Mouse (Mus musculus) embryo, embryonic 10.5 days (tissue): ENCODE measurements around the gene Gnat1.

Experiments used
- DNase-seq: peaks from one replicate; pipeline ENCODE4 v3.0.0-alpha.2; 2015; ENCODE audit warnings: low spot score

Gene Gnat1

GRCm38 (mm10) chr9:107679501-107679900 lies at the start of gene Gnat1:
Gene Gnat1, minus strand, starts transcription at chr9:107679712.
- no peak for DNase-seq

- no peak for DNase-seq
Observed at GRCm38 (mm10) chr9:107728919-107729670, 49.6 kb upstream of the Gnat1 start.

GRCm38 (mm10) chr9:107727041-107727440 lies 47.5 kb upstream of the Gnat1 start:
- DNase-seq: no peak

DNA sequence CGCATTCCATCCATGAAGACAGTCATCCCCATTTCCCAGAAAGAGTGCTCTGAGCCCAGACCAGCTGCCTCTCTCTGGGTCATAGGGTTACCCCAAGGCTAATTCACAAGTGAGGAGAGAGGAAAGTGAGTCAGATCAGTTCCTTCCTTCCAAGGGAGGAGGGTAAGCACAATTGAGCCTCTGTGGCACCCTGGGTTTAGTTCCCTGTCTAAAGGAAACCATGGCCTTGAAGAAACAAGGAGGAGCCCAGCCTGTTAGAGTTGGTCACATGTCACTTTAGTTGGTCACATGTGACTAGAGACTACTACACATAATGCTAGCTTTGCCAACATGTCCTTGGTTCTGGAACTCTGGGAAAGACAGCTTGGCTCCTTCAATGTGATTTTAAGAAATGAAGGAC lies 45.3 kb upstream of the Gnat1 start:
- no peak for DNase-seq

DNA sequence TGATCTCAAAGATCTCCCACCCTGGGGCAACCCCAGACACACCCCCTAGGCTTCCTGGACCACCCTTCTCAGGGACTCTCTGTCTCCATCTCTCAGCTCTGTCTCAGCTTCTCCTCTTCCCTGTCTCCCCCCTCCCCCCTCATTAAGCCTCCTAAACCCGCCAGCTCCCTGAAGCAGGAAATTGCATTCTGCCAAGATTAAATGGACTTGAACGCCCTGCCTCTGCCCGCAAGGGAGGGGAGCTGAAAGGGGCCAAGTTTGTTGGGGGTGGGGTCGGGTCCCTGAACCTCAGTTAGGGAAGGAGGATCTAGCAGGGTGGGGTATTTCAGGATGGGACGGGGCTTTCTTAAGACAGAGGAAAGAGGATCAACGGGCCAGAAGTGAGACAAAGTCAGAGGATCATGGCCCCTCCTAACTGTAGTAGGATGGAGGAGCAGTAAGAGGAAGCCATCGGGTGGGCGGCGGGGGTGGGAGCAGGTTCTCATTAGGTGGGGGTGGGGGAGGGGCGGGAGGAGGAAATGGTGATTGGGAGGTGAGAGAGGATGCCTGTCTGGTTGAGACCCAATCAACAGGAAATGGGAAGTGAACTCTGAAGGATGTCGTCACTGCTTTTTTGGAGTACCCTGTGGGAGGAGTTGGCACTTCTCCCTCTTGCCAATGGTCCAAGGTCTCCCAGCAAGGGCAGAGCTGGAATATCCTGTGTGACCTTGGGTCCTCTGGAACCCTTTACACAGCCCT lies 44.5 kb upstream of the Gnat1 start:
- DNase-seq: peak; percentile 77

GRCm38 (mm10) chr9:107723292-107723691 lies 43.8 kb upstream of the Gnat1 start:
- DNase-seq: no peak

DNA sequence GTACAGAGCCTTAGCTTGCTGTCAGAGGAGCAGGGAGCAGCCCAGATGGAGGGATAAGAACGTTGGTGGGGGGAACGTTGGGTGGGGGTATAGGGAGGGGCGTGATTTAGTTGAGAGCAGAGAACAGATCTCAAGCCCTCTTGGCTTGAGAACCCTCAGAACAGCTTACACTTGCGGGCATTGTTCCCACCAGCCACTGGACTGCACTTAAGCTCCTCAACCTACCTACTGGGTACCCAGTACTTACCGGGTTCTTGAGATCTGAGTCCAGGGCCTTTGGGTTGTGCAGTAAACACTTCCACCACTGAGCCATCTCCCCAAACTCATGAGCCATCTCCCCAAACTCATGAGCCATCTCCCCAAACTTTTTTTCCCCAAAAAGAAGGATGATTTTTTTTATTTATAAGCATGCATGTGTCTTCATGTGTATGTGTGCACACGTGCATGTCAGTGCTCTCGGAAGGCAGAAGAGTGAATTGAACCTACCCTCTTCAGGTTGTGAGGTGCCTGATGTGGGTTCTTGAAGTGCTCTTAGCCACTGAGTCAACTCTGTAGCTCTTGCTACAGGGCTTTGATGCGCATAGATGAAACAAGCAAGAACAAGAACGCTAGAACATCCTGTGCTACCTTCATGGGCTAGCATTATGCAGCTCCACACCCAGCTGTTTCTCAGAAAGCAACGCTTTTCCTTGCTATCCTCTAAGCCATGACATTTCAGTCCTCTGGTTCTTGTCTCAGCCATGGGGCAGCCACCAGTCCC lies 39.4 kb upstream of the Gnat1 start:
- DNase-seq: no peak

DNA sequence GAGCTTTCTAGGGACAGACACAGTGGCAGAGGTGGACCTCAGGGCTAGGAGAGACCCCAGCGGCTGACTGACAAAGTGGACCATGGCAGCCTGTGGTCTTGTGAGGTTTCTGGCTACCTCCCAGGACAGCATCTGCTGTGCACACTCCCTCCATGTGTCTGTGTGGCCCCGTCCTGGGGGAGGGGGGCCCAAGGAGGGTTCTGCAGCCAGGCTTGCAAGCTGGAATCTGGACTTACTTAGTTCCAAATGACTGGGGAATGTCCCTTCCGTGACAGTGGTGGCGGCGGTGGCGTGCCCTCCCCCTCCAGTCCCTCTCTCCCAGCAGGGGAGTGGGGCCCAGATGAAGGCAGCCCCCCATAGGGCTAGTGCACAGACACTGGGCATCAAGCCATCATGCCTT lies 37.4 kb upstream of the Gnat1 start:
- DNase-seq: peak; percentile 53

GRCm38 (mm10) chr9:107715632-107716031 lies 36.1 kb upstream of the Gnat1 start:
- DNase-seq: no peak

DNA sequence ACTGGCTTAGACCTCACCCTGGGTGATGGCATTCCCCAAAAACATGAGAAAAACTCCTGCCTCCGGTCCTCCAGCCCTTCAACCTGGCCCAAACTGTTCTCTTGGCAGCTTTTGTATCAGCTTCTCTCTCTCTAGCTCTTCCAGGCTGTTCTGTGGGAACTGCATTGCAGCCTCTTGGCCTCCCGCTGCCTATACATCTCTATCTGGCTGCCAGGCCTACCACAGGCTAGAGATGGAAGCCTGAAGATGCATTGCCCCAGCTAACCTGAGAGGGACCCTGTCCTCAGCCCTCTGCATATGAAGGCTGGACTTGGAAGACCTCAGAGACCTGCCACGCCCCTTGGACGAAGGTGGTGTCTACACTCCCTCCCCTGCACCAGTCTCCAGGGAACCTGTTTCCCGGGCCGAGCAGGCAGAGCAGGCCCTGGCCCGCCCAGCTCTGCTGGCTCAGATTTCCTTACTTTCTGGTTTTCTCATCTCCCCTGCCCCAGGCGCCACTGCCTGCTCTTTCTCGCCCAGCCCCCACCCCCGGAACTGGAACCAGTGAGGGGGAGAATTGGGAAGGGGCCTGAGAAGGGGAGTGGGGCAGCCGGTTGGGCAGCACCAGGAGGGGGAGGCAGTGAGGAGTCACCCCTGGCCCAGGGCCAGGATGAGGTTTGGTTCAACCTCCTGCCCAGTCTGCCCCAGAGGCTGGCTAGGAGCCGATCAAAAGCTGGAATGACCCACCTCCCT lies 34.9 kb upstream of the Gnat1 start:
- peak; percentile 76 for DNase-seq

DNA sequence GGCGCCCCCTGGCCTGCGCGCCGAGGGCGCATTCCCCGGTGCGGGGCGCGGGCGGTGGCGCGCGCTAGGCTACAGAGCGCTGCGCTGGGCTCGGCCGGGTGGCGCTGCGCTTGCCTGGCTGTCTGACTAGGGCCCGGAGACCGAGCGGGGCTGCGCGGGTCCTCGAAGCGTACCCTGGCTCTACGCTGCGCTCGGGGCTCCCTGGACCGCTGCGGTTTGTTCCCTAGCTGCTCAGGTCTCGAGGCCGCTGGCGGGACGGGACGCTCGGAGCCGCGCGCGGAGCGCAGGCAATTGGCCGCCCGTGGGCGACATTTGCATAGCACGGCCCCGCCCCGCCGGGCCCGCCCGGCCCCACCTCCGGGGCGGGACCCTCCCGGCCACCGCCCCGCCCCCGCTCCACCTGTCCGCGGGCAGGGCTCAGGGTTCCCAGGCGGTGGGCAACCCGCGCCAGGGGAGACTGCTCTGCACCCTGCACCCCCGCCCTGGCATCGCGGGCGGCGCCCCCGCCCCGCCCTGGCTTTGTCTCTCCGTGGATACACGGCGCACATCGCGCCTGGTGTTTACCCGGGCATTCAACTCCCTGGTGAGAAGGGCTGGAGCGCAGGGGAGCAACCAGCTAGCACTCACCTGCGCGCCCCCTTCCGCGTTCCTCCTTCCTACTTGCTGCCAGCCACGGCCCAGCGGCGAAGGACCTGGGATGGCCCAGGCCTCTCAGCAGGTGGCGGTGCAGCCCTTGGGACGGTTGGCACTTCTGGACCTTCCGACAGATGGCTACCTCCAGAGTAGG lies 30.4 kb upstream of the Gnat1 start, which contains the start of gene Sema3f:
Gene Sema3f (minus strand): TSS at position 779 of the 787 bp plus-strand sequence.
- peak; percentile 89 for DNase-seq

- DNase-seq: peak; percentile 54
Observed at GRCm38 (mm10) chr9:107709096-107709696, 29.7 kb upstream of the Gnat1 start.

GRCm38 (mm10) chr9:107708439-107709095 lies 29.1 kb upstream of the Gnat1 start:
- DNase-seq: no peak

GRCm38 (mm10) chr9:107707701-107708438 lies 28.4 kb upstream of the Gnat1 start:
- peak; percentile 64 for DNase-seq

DNA sequence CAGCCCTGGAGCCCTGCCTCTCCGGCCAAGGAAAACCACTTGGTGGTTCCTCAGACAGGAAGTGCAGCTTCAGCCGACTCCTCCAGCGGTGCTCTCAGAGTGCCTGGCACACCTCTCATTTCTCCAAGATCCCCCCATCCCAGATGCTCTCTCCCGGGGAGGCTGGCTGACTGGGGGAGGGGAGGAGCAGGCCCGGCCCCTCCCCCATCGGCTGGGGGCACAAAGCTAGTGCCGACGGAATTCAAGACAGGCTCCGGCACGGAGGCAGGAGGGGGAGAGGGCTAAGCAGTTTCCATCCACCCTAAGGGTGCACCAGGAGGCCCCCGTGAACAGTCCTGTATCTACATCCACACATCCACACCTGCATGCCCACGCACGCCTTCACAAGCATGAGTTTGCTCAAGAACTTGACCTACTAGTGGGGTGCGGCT lies 27.3 kb upstream of the Gnat1 start:
- peak; percentile 71 for DNase-seq

DNA sequence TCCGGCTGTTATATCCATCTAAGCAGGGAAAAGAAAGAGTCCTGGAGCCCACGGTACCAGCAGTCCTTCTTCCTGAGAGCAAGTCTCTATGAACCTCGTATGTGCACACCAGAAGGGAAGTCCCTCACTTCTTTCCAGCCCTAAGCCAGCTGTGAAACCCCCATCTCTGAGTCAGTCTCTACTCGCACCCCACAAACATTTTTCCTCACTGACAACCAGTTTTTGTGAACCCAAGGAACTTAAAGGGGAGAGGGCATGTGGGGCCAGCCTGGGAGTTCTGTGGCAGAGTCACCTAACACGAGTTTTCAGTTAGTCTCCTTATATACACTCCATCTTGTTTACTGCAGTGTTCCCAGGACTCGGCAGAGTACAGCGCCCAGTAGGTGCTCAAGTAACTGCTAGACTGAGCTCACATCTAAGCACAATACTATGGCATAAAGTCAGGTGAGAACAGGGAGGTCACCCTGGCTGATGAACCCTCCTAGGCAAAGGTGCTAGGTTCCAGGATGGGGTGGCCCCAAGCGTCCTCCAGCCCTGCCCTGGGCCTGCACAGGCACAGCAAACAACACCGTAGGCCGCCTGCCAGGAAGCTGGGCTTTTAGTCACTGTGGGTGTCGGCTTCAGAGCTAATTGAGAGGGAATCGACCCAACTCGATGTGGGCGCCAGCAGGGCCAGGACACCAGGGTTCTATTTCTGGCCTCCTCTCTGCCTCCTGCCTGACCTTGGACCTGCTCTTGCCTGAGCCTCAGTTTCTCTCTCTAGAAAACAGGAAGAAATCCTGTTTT lies 24.0 kb upstream of the Gnat1 start:
- no peak for DNase-seq

GRCm38 (mm10) chr9:107702606-107703185 lies 23.2 kb upstream of the Gnat1 start:
- DNase-seq: no peak

- no peak for DNase-seq
Observed at GRCm38 (mm10) chr9:107701594-107701993, 22.1 kb upstream of the Gnat1 start.
